Mouse (Mus musculus) neural tube, embryonic 10.5 days (tissue): Measurements from ENCODE around the gene Ciita.
A peak's percentile ranks its signal among the peaks of the same experiment; 100 is the strongest.

Experiments used
- DNase-seq: peaks from one replicate; pipeline ENCODE4 v3.0.0-alpha.2; 2017; ENCODE audit warnings: low spot score; ENCODE audit errors: extremely low spot score

Ciita gene

DNA sequence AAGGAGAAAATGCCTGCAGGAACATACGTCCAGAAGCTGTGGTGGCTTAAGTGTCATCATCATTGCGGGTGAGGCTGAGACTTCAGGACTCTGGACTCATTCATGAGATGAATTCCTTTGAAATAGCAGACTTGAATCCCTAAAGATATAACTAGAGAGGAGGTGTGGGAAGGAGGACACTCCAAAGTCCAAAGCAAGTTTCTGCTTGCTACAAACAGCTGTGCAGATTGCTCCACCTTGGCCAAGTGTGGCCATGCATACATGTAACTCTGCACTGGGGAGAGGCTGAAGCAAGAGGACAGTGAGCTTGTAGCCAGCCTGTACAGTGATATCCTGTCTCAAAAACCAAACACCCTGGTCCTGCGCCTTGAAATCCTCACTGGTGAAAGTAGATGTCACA lies 7.9 kb upstream of the Ciita start:
- no peak for DNase-seq

DNA sequence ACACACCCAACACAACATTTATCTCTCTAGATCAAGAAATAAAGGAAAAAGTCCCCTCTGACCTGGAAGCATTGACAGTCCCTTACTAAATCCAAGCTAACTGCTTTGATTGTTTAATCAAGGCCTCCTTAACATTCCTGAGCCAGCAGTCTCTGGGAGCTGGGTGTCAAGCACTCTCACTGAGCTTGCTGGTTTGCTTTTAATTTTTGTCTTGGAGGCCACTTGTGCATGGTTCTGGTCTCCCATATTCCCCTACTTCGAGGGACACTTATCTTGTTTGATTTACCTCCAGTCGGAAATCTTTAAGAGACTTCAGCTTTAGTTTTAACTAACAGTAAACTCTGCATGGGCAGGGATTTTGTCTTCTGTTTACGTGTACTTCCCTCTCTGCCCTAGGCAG lies 4.9 kb upstream of the Ciita start:
- no peak for DNase-seq

GRCm38 (mm10) chr16:10475919-10476318 lies 3.9 kb upstream of the Ciita start:
- DNase-seq = no peak

DNA sequence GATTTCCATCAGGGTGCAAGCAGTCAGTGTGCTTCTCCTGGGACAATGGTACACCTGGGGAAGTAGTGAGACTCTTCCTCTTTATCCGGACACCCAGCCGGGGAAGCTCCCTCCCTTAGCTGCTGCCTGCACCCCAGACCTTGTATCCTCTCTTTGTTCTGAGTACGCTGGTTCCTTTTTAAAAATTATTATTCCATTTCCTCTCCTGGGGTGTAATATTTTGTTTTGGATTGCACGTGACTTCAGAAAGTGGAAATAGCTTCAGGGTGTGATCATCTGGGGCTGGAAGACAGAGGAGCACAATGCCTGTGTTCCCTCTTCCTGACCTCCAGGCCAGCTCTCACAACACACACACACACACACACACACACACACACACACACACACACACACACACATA lies 2.5 kb downstream of the Ciita start:
- no peak for DNase-seq

DNA sequence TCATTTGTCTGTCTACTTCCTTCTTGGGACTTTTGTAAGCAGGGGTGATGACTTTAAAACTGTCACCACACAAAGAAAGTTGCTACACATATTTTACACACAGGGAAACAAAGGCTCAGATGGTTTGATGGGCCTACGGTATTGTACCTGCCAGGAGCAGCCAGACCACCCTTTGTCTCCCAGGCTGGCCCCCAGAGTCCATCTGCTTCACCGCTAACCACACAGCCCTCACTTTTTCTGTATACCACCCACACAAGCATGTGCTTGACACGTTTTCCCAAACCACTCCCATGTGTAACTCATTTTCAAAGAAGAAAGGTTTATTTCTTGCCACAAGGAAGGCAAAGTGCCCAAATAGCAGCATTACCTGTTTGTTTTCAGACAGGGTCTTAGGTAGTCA lies 7.1 kb downstream of the Ciita start:
- DNase-seq = no peak

DNA sequence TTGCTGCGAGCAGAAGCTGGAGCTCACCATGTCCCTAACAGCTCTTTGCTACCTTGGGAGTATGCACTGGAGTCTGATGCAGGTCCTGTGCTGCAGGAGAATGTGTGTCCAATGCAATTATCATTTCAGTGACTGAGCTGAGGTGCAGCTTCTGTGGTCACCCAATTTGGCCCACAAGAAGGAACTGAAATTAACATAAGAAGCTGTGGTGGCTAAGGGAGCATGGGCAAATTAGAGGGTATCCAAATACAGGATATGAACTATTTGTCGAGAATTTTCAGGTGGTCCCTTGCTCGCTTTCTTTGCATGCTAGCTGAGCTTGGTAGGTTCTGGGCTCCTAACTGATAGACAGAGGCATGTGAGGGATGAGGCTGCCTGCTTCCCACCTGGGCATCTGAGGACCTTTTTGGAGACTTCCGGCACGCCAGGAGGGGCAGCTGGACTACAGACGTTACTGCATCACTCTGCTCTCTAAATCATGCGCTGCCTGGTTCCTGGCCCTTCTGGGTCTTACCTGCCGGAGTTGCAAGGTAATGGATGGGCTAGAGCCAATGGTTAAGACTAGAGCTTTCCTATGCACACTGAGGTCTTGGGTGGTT lies 8.1 kb downstream of the Ciita start:
- DNase-seq = no peak

DNA sequence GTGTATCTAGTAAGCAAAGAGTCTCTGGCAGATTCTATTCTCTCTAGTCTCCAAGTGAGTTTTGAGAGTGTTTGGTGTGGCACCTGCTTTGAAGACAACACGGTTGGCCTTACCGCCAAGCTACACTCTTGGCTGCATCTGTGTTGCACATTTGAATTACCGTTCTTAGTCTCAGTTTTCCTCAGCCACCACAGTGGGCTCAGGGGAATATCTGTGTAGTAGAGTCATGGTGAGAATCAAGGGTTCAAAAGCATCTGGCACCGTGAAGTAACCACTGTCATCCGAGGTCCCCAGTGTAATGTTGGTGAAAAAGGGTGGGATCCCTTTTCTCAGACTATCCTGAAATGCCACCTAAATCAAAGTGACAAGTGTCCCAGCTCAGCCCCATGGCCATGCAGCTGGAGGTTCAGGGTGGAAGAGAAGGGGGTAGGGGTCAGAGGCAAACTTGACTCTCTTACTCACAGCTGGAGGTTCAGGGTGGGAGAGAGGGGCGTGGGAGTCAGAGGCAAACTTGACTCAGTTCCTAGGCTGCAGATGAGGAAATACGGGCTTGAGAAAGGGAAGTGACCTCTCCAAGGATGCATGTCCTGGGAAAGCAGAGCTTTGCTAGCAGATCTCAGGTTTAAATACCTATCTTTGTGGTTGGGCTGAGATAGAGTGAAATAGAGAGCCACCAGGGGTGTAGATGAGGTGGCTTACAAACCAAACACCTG lies 9.1 kb downstream of the Ciita start:
- no peak for DNase-seq

DNA sequence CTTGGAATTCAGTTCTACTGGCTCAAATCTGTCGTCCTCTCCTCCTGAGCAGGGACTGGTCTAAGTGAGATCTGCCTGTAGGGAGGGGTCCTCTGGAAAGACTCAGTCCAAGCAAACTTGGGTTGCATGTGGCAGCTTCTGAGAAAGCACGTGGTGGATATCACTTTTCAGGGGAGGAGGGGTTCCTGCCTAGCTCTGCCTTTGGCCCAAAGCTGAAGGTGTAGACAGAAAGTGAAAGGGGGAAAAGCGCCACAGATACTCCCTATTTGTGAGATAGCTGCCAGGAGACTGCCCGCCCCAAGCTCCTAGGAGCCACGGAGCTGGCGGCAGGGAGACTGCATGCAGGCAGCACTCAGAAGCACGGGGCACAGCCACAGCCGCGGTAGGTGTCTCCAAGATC lies 9.6 kb downstream of the Ciita start:
- DNase-seq = no peak

DNA sequence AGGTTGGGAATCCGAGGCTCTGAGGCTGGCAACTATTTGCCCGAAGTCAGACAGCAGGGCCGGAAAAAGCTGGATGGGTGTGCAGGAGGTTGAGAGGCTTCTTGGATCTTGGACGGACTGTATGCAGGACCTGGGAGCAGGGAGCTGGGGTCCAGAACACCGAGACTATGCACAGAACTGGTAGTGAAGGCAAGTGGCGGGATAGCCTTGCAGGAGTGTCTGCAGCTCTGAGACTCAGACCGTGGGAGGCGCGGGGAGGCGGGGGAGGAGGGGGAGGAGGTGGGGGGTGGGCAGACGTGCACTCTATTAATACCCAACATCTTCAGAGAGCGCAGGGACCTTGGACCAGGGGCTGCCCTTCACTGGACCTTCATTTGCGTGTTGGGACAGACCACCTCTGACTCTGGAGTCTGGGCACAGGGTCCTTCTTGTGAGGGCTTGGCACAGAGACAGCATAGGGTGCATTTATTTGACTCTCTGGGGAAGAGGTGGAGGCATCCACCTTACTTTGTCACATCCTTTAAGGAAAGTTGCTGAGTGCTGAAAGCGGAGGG lies 10.1 kb downstream of the Ciita start:
- no peak for DNase-seq

GRCm38 (mm10) chr16:10490503-10491150 lies 10.8 kb downstream of the Ciita start:
- DNase-seq = no peak

- no peak for DNase-seq
Measured at GRCm38 (mm10) chr16:10491716-10492115, 11.9 kb downstream of the Ciita start.

GRCm38 (mm10) chr16:10492587-10492986 lies 12.7 kb downstream of the Ciita start:
- DNase-seq = no peak

DNA sequence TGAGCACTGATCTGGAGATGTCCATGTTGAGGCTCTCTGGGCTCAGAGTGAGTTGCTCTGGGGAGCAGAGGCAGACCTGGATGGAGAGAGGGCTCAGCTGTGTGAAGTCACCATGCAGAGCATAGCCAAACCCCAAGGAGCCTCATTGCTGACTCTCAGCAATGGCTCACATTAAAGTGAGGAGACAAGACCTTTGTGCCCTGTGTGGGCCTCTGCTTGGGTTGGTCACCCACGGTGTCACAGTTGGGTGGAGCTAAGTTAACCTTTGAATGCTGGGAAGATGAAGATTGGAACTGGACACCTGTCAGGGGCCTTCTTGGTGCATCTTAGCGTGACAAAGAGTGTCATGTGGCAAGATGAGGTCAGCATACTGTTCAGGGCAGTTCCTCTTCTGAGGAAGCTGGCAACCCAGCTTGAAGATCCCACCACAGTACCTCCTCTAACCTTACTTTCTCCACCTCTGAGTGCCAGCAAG lies 16.0 kb downstream of the Ciita start:
- DNase-seq = no peak

GRCm38 (mm10) chr16:10498096-10498602 lies 18.3 kb downstream of the Ciita start:
- DNase-seq = no peak

- DNase-seq = no peak
Measured at GRCm38 (mm10) chr16:10499122-10499521, 19.3 kb downstream of the Ciita start.

GRCm38 (mm10) chr16:10501865-10502264 lies 22.0 kb downstream of the Ciita start:
- peak; percentile 73 for DNase-seq

DNA sequence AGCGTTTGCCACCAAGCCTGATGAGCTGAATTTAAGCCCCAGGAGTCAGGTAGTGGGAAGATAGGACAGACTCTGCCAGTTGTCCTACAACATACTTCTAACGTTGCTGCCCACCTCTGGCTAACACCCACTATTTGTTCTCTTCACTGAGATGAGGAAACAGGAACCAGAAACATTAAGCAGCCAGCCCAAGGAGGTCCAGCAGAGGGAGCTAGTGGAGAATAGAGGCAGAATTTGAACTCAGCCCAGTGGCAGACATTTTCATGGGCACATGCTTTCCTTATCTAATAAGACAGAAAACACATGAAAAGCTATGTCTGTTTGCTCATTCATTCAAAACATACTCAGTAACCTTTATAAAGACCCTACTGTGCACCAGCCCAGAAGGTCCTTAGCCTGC lies 23.2 kb downstream of the Ciita start:
- DNase-seq = no peak

GRCm38 (mm10) chr16:10507445-10507844 lies 27.6 kb downstream of the Ciita start:
- DNase-seq = no peak

DNA sequence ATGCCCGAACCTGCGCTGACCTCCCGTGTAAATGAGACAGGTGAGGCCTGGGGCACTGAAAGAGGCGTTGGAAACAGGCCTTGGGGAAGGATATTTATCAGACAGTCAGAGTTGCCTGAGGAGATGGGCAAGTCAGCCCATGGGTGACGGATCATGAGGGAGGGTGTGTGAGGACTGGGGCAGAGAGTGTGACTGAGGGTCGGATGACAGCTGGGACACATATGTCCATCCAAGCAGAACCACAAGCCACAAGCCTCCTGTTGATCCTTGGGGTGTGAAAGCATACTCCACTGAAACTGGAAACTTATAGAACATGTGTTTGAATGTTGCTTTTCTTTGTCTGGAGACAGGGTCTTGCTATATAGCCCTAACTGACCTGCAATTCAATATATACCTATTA lies 28.8 kb downstream of the Ciita start:
- no peak for DNase-seq

DNA sequence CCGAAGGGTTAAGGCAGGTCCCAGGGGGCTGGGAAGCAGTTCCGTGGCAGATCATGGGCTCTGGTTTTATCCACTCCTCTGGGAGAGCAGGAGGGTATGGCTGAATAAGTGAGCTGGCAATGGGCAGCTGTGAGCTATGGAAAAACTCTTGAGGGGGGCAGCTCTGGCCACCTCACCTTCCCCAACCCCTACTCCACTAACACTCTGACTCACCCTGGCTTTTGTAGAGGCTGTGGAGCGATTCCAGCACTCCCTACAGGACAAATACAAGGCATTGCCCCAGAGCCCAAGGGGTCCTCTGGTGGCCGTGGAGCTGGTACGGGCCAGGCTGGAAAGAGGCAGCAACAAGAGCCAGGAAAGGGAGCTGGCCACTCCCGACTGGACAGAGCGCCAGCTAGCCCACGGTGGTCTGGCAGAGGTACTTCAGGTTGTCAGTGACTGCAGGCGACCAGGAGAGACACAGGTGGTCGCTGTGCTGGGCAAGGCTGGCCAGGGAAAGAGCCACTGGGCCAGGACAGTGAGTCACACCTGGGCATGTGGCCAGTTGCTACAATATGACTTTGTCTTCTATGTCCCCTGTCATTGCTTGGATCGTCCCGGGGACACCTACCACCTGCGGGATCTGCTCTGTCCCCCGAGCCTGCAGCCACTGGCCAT lies 30.7 kb downstream of the Ciita start:
- no peak for DNase-seq

DNA sequence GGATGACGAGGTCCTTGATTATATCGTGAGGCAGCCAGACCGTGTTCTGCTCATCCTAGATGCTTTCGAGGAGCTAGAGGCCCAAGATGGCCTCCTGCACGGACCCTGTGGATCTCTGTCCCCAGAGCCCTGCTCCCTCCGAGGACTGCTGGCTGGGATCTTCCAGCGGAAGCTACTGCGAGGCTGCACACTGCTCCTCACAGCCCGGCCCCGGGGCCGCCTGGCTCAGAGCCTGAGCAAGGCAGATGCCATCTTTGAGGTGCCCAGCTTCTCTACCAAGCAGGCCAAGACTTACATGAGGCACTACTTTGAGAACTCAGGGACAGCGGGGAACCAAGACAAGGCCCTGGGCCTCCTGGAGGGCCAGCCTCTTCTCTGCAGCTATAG lies 31.3 kb downstream of the Ciita start:
- no peak for DNase-seq
